Mouse (Mus musculus) myocyte (in vitro differentiated cells): ENCODE data around the gene Rrp12. TPM values are rescaled to one million over a fixed set of nuclear protein-coding genes. Genes with fewer than 3 reads are reported as not detected.
"Not testable (repeated sequence)": the region's sequence is repeated elsewhere in the genome, so short reads cannot be mapped to it uniquely, and the experiment has no call there.

Experiments used
- H3K27me3 ChIP-seq: one replicate; pipeline ENCODE4 v1.6.1; 2011; ENCODE audit not compliant: control insufficient read depth, insufficient read depth, insufficient read length
- H3K36me3 ChIP-seq: one replicate; pipeline ENCODE4 v1.6.1; 2011; ENCODE audit not compliant: control insufficient read depth, insufficient read depth
- H3K4me2 ChIP-seq: one replicate; pipeline ENCODE4 v1.6.1; 2011; ENCODE audit warnings: low read depth, control low read depth
- H3K4me3 ChIP-seq: one replicate; pipeline ENCODE4 v1.5.1; 2011; ENCODE audit warnings: mild to moderate bottlenecking, control low read depth, moderate library complexity
- H3K79me2 ChIP-seq: one replicate; pipeline ENCODE4 v1.6.1; 2011; ENCODE audit not compliant: control insufficient read depth, insufficient read depth
- H3ac ChIP-seq: one replicate; pipeline ENCODE4 v1.6.1; 2011; ENCODE audit not compliant: control insufficient read depth, insufficient read length
- CEBPB ChIP-seq: IDR thresholded peaks from 2 replicates; pipeline ENCODE4 v1.6.1; 2011; ENCODE audit warnings: mild to moderate bottlenecking, moderate library complexity; ENCODE audit not compliant: poor library complexity, insufficient read depth, severe bottlenecking
- E2F4 ChIP-seq: IDR thresholded peaks from one replicate; pipeline ENCODE4 v1.6.1; 2011; ENCODE audit warnings: mild to moderate bottlenecking, control low read depth, moderate library complexity; ENCODE audit not compliant: insufficient read depth
- MAX ChIP-seq: IDR thresholded peaks from one replicate; pipeline ENCODE4 v1.6.1; 2011; ENCODE audit warnings: low read depth, mild to moderate bottlenecking, control low read depth
- MYOD1 ChIP-seq, 3 experiments: IDR thresholded peaks; one replicate each; pipeline ENCODE4 v1.6.1; 2011; ENCODE audit warnings: control low read depth in 2 of 3, low read depth in 2 of 3, mild to moderate bottlenecking in 2 of 3, moderate library complexity in 1 of 3; ENCODE audit not compliant: insufficient read length in 2 of 3, control insufficient read depth in 1 of 3
- MYOG ChIP-seq, 3 experiments: IDR thresholded peaks; one replicate each; pipeline ENCODE4 v1.6.1; 2011; ENCODE audit warnings: control low read depth in 2 of 3, low read depth in 2 of 3, mild to moderate bottlenecking in 2 of 3; ENCODE audit not compliant: insufficient read length in 2 of 3, control insufficient read depth in 1 of 3, insufficient read depth in 1 of 3
- POLR2A ChIP-seq: IDR thresholded peaks from one replicate; pipeline ENCODE4 v1.6.1; 2011; ENCODE audit warnings: low read depth, mild to moderate bottlenecking, control low read depth, moderate library complexity; ENCODE audit not compliant: insufficient read length
- POLR2AphosphoS2 ChIP-seq: IDR thresholded peaks from one replicate; pipeline ENCODE4 v1.6.1; 2011; ENCODE audit warnings: low read depth, control low read depth; ENCODE audit not compliant: insufficient read length
- REST ChIP-seq: IDR thresholded peaks from one replicate; pipeline ENCODE4 v1.6.1; 2011; ENCODE audit warnings: mild to moderate bottlenecking, control low read depth, moderate library complexity; ENCODE audit not compliant: insufficient read depth, insufficient read length
- SRF ChIP-seq: IDR thresholded peaks from one replicate; pipeline ENCODE4 v1.6.1; 2011; ENCODE audit warnings: low read depth; ENCODE audit not compliant: control insufficient read depth, insufficient read length
- TCF12 ChIP-seq: IDR thresholded peaks from one replicate; pipeline ENCODE4 v1.6.1; 2011; ENCODE audit warnings: mild to moderate bottlenecking, control low read depth; ENCODE audit not compliant: poor library complexity, insufficient read depth, severe bottlenecking
- TCF3 ChIP-seq: IDR thresholded peaks from one replicate; pipeline ENCODE4 v1.6.1; 2011; ENCODE audit warnings: low read depth, control low read depth; ENCODE audit not compliant: insufficient read length
- USF1 ChIP-seq: IDR thresholded peaks from one replicate; pipeline ENCODE4 v1.6.1; 2011; ENCODE audit warnings: low read depth, mild to moderate bottlenecking, control low read depth, moderate library complexity
- polyA plus RNA-seq: library from polyadenylated mRNA; unstranded; fragments of >200 nt; fragmentation: generic; extraction: Trizol; gene quantifications from one replicate; pipeline ENCODE4 v1.2.1, GENCODE M21; 2012; ENCODE audit warnings: missing spikeins

Gene Rrp12
- polyA plus RNA-seq, 1 experiment, result 45.4 TPM

- Histone ChIP-seq H3K79me2 (no peaks in the 10 kb centered on the region), H3ac (no peak overlapping the region), H3K27me3 (no peaks in the 10 kb centered on the region), H3K4me3 (no peak overlapping the region), H3K4me2 (no peak overlapping the region), H3K36me3 (peaks cover 49% of the 10 kb centered on the region)
- no peak for TF ChIP-seq MYOG (IDR thresholded peaks at IDR 0.05; ENCODE audit: control insufficient read depth in 1 of 3, insufficient read depth in 1 of 3, insufficient read length in 2 of 3, low read depth in 2 of 3)
- TF ChIP-seq TCF12, result no peak
- TF ChIP-seq POLR2A, result no peak
- TF ChIP-seq USF1, result no peak
- TF ChIP-seq POLR2AphosphoS2, result no peak
- TF ChIP-seq E2F4, result no peak
- TF ChIP-seq MYOD1 (IDR thresholded peaks at IDR 0.05; ENCODE audit: control insufficient read depth in 1 of 3, insufficient read length in 2 of 3, low read depth in 2 of 3), result no peak
- TF ChIP-seq MAX, result no peak
- no peak for TF ChIP-seq REST
- no peak for TF ChIP-seq CEBPB
- no peak for TF ChIP-seq SRF
- TF ChIP-seq TCF3, result no peak
These were observed 7.8 kb downstream of the Rrp12 start for GRCm38 (mm10) chr19:41888191-41888590.

GRCm38 (mm10) chr19:41883882-41884281, 12.1 kb downstream of the Rrp12 start:
- Histone ChIP-seq H3K27me3 (no peaks in the 10 kb centered on the region), H3K36me3 (peaks cover 35% of the 10 kb centered on the region)
- no peak for TF ChIP-seq SRF

GRCm38 (mm10) chr19:41881842-41882241, 14.1 kb downstream of the Rrp12 start:
- H3K36me3 ChIP-seq, result peaks cover 23% of the 10 kb centered on the region
- H3ac ChIP-seq, result no peak overlapping the region

More at GRCm38 (mm10) chr19:41883882-41884281, 12.1 kb downstream of the Rrp12 start:
- no peak overlapping the region for H3K4me3 ChIP-seq
- no peak overlapping the region for H3K4me2 ChIP-seq
- no peak overlapping the region for H3ac ChIP-seq
- H3K79me2 ChIP-seq, result no peaks in the 10 kb centered on the region

GRCm38 (mm10) chr19:41874356-41874755, 21.6 kb downstream of the Rrp12 start:
- H3K79me2 ChIP-seq, result no peaks in the 10 kb centered on the region
- TF ChIP-seq REST, result no peak
- no peak for TF ChIP-seq POLR2AphosphoS2
- no peak for TF ChIP-seq MAX
- TF ChIP-seq POLR2A, result no peak
- no peak for TF ChIP-seq USF1
- no peak for TF ChIP-seq SRF
- TF ChIP-seq E2F4, result no peak
- H3K4me3 ChIP-seq, result no peak overlapping the region
- no peaks in the 10 kb centered on the region for H3K27me3 ChIP-seq
- no peak overlapping the region for H3K4me2 ChIP-seq
- H3K36me3 ChIP-seq, result peaks cover 26% of the 10 kb centered on the region
- H3ac ChIP-seq, result no peak overlapping the region

More at GRCm38 (mm10) chr19:41881842-41882241, 14.1 kb downstream of the Rrp12 start:
- no peak overlapping the region for H3K4me2 ChIP-seq
- H3K27me3 ChIP-seq, result no peaks in the 10 kb centered on the region
- no peak overlapping the region for H3K4me3 ChIP-seq
- no peak for TF ChIP-seq CEBPB
- TF ChIP-seq TCF3, result no peak
- TF ChIP-seq USF1, result no peak
- no peak for TF ChIP-seq SRF
- TF ChIP-seq REST, result no peak
- no peak for TF ChIP-seq TCF12
- no peak for TF ChIP-seq MAX
- TF ChIP-seq POLR2AphosphoS2, result no peak
- no peak for TF ChIP-seq POLR2A
- TF ChIP-seq E2F4, result no peak
- no peak for TF ChIP-seq MYOD1 (IDR thresholded peaks at IDR 0.05; ENCODE audit: control insufficient read depth in 1 of 3, insufficient read length in 2 of 3, low read depth in 2 of 3)
- no peak for TF ChIP-seq MYOG (IDR thresholded peaks at IDR 0.05; ENCODE audit: control insufficient read depth in 1 of 3, insufficient read depth in 1 of 3, insufficient read length in 2 of 3, low read depth in 2 of 3)
- H3K79me2 ChIP-seq, result no peaks in the 10 kb centered on the region

GRCm38 (mm10) chr19:41872285-41872684, 23.7 kb downstream of the Rrp12 start:
- Histone ChIP-seq H3K36me3 (peaks cover 33% of the 10 kb centered on the region), H3K27me3 (no peaks in the 10 kb centered on the region), H3K4me2 (no peak overlapping the region), H3K79me2 (no peaks in the 10 kb centered on the region), H3K4me3 (no peak overlapping the region), H3ac (no peak overlapping the region)
- TF ChIP-seq TCF12 (no peak), MYOG (IDR thresholded peaks at IDR 0.05; ENCODE audit: control insufficient read depth in 1 of 3, insufficient read depth in 1 of 3, insufficient read length in 2 of 3, low read depth in 2 of 3) (no peak), MYOD1 (IDR thresholded peaks at IDR 0.05; ENCODE audit: control insufficient read depth in 1 of 3, insufficient read length in 2 of 3, low read depth in 2 of 3) (no peak), MAX (no peak), CEBPB (no peak), SRF (no peak), USF1 (no peak), POLR2AphosphoS2 (no peak), TCF3 (no peak), POLR2A (no peak), E2F4 (no peak), REST (no peak)

- H3ac ChIP-seq, H3K4me3 ChIP-seq, H3K27me3 ChIP-seq, H3K79me2 ChIP-seq, H3K4me2 ChIP-seq: not testable (repeated sequence)
- H3K36me3 ChIP-seq, result peaks cover 27% of the 10 kb centered on the region
These were observed 26.0 kb downstream of the Rrp12 start for GRCm38 (mm10) chr19:41869946-41870345.
